Mouse (Mus musculus) cortical plate, adult 2 months (tissue): ENCODE measurements around the gene Fhad1.

Experiments
- CTCF ChIP-seq: fragments of 200-500 bp; IDR thresholded peaks from 2 replicates; pipeline ENCODE4 v1.5.1; 2011; ENCODE audit warnings: mild to moderate bottlenecking, control low read depth, low read length; ENCODE audit not compliant: insufficient read depth; ENCODE audit errors: extremely low read depth
- POLR2A ChIP-seq: fragments of 200-500 bp; IDR thresholded peaks from 2 replicates; pipeline ENCODE4 v1.6.1; 2011; ENCODE audit warnings: mild to moderate bottlenecking, low read length, control low read depth; ENCODE audit not compliant: insufficient read depth; ENCODE audit errors: extremely low read depth

GRCm38 (mm10) chr4:141996086-141996485 is 18.8 kb downstream of the Fhad1 start:
- no peak for TF ChIP-seq CTCF
- TF ChIP-seq POLR2A: no peak
